Mouse (Mus musculus) T-helper 17 cell (primary cell): ENCODE measurements around the gene Smg5.

Source experiments
- in situ Hi-C, 2 experiments: fragments of 300-600 bp; cut with MboI, MseI; formaldehyde crosslinking; loops; 1 replicate in 1 of 2; 2 replicates in 1 of 2; pipeline ENCODE4 v1.15.1; 2025; ENCODE audit warnings: high pct_unique_total_duplicates in 2 of 2

The Smg5 gene

GRCm38 (mm10) chr3:88384364-88384763 lies 48.3 kb downstream of the Smg5 start, which contains the start of gene Bglap:
Gene Bglap (minus strand): TSS chr3:88384464.
- in situ Hi-C loops, result no loop called here

GRCm38 (mm10) chr3:88393776-88394375 lies 57.8 kb downstream of the Smg5 start:
- in situ Hi-C loops, result no loop called here

- in situ Hi-C loops, result no loop called here
These were observed 59.2 kb downstream of the Smg5 start for GRCm38 (mm10) chr3:88395288-88395687.

GRCm38 (mm10) chr3:88395742-88396141 lies 59.7 kb downstream of the Smg5 start:
- in situ Hi-C loops, result no loop called here

- in situ Hi-C loops, result no loop called here
These were observed 62.6 kb downstream of the Smg5 start for GRCm38 (mm10) chr3:88398666-88399065.

GRCm38 (mm10) chr3:88403522-88404230 lies 67.6 kb downstream of the Smg5 start:
- in situ Hi-C loops, result no loop called here

- in situ Hi-C loops, result loop anchor here (5.0 kb wide), 3 partner anchors 65 to 125 kb away; partner anchors contain the start of gene Mex3a (in 1 of the 2)
These were observed 71.0 kb downstream of the Smg5 start for GRCm38 (mm10) chr3:88407090-88407489.

- in situ Hi-C loops, result loop anchor here (5.0 kb wide), 3 partner anchors 65 to 125 kb away; partner anchors contain the start of gene Mex3a (in 1 of the 2)
These were observed 71.5 kb downstream of the Smg5 start for GRCm38 (mm10) chr3:88407529-88407928.

GRCm38 (mm10) chr3:88408953-88409352 lies 72.9 kb downstream of the Smg5 start:
- in situ Hi-C loops, result loop anchor here (5.0 kb wide), 3 partner anchors 63 to 123 kb away; partner anchors contain the start of gene Mex3a (in 1 of the 2)

GRCm38 (mm10) chr3:88409741-88410644 lies 73.9 kb downstream of the Smg5 start, which contains the start of gene Pmf1:
Gene Pmf1 (minus strand): TSS chr3:88410331.
- in situ Hi-C loops, result loop anchor here (5.0 kb wide), 3 partner anchors 62 to 122 kb away; partner anchors contain the start of gene Mex3a (in 1 of the 2)

GRCm38 (mm10) chr3:88410645-88411031 lies 74.6 kb downstream of the Smg5 start:
- in situ Hi-C loops, result no loop called here

- in situ Hi-C loops, result no loop called here
These were observed 75.6 kb downstream of the Smg5 start for GRCm38 (mm10) chr3:88411681-88412080.
